ENCODE assay signal across 7 mouse cellular contexts in genomic region chr11:98925868-98926311, GRCm38 (mm10). TPM values are rescaled to one million over a fixed set of nuclear protein-coding genes. Genes with fewer than 3 reads are reported as not detected.
A peak's percentile ranks its signal among the peaks of the same experiment; 100 is the strongest.
DNase-seq lines count a peak whose midpoint lies in the region; ATAC-seq and TF ChIP-seq lines count a peak whose summit lies in the region.

No protein-coding gene starts in this region.

- peak overlapping the region; percentile 94 for H3K27ac ChIP-seq in embryonic facial prominence, embryonic 15.5 days (replicated peaks)
- peak overlapping the region; percentile 57 for H3K27ac ChIP-seq in intestine, postnatal 0 days (ENCODE audit: low read depth, low read length)
- peak overlapping the region; percentile 45 for H3K27ac ChIP-seq in midbrain, embryonic 14.5 days (replicated peaks; ENCODE audit: low read depth, low read length)
- H3K27ac ChIP-seq in left cerebral cortex, adult 2 months, result no peak overlapping the region

- no peak for TF ChIP-seq CTCF in intestine, postnatal 0 days (IDR thresholded peaks at IDR 0.05; ENCODE audit: low read depth)
- no peak for TF ChIP-seq CTCF in left cerebral cortex, adult 2 months (IDR thresholded peaks at IDR 0.05)

- H3K36me3 ChIP-seq in embryonic facial prominence, embryonic 15.5 days, result no peaks in the 10 kb centered on the region
- H3K36me3 ChIP-seq in intestine, postnatal 0 days (ENCODE audit: control insufficient read depth, insufficient read depth), result no peaks in the 10 kb centered on the region
- H3K36me3 ChIP-seq in midbrain, embryonic 14.5 days (ENCODE audit: control insufficient read depth, insufficient read depth, low read length), result no peaks in the 10 kb centered on the region

- H3K9me3 ChIP-seq in embryonic facial prominence, embryonic 15.5 days (replicated peaks), result no peaks in the 10 kb centered on the region
- H3K9me3 ChIP-seq in intestine, postnatal 0 days (ENCODE audit: control insufficient read depth), result no peaks in the 10 kb centered on the region
- no peaks in the 10 kb centered on the region for H3K9me3 ChIP-seq in midbrain, embryonic 14.5 days (ENCODE audit: control insufficient read depth, low read length)

- H3K4me3 ChIP-seq in embryonic facial prominence, embryonic 15.5 days (replicated peaks), result peak overlapping the region; percentile 18
- no peak overlapping the region for H3K4me3 ChIP-seq in intestine, postnatal 0 days (ENCODE audit: low read depth, low read length)
- H3K4me3 ChIP-seq in midbrain, embryonic 14.5 days (replicated peaks; ENCODE audit: low read depth, low read length), result no peak overlapping the region
- no peak overlapping the region for H3K4me3 ChIP-seq in left cerebral cortex, adult 2 months

- WGBS in embryonic facial prominence, embryonic 15.5 days, result 4% methylated on average over 12 of the region's 12 CpGs
- WGBS in intestine, postnatal 0 days, result 13% methylated on average over 12 of the region's 12 CpGs
- WGBS in midbrain, embryonic 14.5 days, result 11% methylated on average over 12 of the region's 12 CpGs

- H3K9ac ChIP-seq in embryonic facial prominence, embryonic 15.5 days, result no peak overlapping the region
- no peak overlapping the region for H3K9ac ChIP-seq in intestine, postnatal 0 days (ENCODE audit: low read depth, low read length)
- H3K9ac ChIP-seq in midbrain, embryonic 14.5 days (replicated peaks; ENCODE audit: low read length), result no peak overlapping the region; the same call in 1 of the 2 replicates

- intact Hi-C loops in left cerebral cortex, adult 2 months (cut with DNase I), result loop anchor here (5.0 kb wide), 1 partner anchor 196 kb away; no protein-coding TSS in a partner anchor

- peaks cover 93% of the 10 kb centered on the region for H3K4me1 ChIP-seq in embryonic facial prominence, embryonic 15.5 days
- H3K4me1 ChIP-seq in intestine, postnatal 0 days (replicated peaks; ENCODE audit: control insufficient read depth, insufficient read depth, low read length), result peaks cover 29% of the 10 kb centered on the region
- H3K4me1 ChIP-seq in midbrain, embryonic 14.5 days (ENCODE audit: control insufficient read depth, insufficient read depth, low read length), result peaks cover 53% of the 10 kb centered on the region

- no peaks in the 10 kb centered on the region for H3K27me3 ChIP-seq in embryonic facial prominence, embryonic 15.5 days
- H3K27me3 ChIP-seq in intestine, postnatal 0 days (replicated peaks; ENCODE audit: control insufficient read depth, insufficient read depth, low read length), result no peaks in the 10 kb centered on the region
- H3K27me3 ChIP-seq in midbrain, embryonic 14.5 days (ENCODE audit: control insufficient read depth, insufficient read depth, low read length), result no peaks in the 10 kb centered on the region

- peak overlapping the region; percentile 36 for H3K4me2 ChIP-seq in embryonic facial prominence, embryonic 15.5 days (replicated peaks)
- H3K4me2 ChIP-seq in intestine, postnatal 0 days (replicated peaks; ENCODE audit: low read depth), result peak overlapping the region; percentile 37
- peak overlapping the region; percentile 20; the same call in 1 of the 2 replicates for H3K4me2 ChIP-seq in midbrain, embryonic 14.5 days (ENCODE audit: low read length)

- peak; percentile 35 for ATAC-seq in embryonic facial prominence, embryonic 15.5 days (ENCODE audit: insufficient number of reproducible peaks, low FRiP score, low TSS enrichment, low read depth)
- peak; percentile 26 for ATAC-seq in intestine, postnatal 0 days
- peak; percentile 28; the same call in 1 of the 2 replicates for ATAC-seq in midbrain, embryonic 14.5 days (ENCODE audit: low FRiP score, low TSS enrichment)

- DNase-seq in thymus, postnatal 4 days, result peak; percentile 52
- no peak for DNase-seq in thymus, postnatal 36 days
- peak; percentile 77 for DNase-seq in midbrain, embryonic 14.5 days
- DNase-seq in urinary bladder, postnatal 10 days (ENCODE audit: low spot score), result no peak
- no peak for DNase-seq in left cerebral cortex, adult 2 months (ENCODE audit: extremely low spot score in 1 of 2, low spot score in 2 of 2)

RNA-seq across cellular contexts. Expression of gene Rara, which starts 1.7 kb away (rescaled TPM):
- 50.0 and 53.5 TPM in 2 replicates for polyA plus RNA-seq in embryonic facial prominence, embryonic 15.5 days (2015; fragmentation: Nextera tagmentation; extraction: Ambion mirVana)
- polyA plus RNA-seq in intestine, postnatal 0 days (2015; fragmentation: Nextera tagmentation; extraction: Ambion mirVana), result 22.2 and 22.4 TPM in 2 replicates
- polyA plus RNA-seq in midbrain, embryonic 14.5 days (2014; fragmentation: Nextera tagmentation; extraction: Ambion mirVana), result 8.8 and 11.0 TPM in 2 replicates
- total RNA-seq in left cerebral cortex, adult 2 months (2021), result 10 to 100 TPM; 14.0 to 18.7 TPM

RNA-seq across cellular contexts. Expression of gene Cdc6, which starts 18.3 kb away (rescaled TPM):
- 22.6 and 22.7 TPM in 2 replicates for polyA plus RNA-seq in embryonic facial prominence, embryonic 15.5 days (2015; fragmentation: Nextera tagmentation; extraction: Ambion mirVana)
- 4.0 and 4.5 TPM in 2 replicates for polyA plus RNA-seq in intestine, postnatal 0 days (2015; fragmentation: Nextera tagmentation; extraction: Ambion mirVana)
- polyA plus RNA-seq in midbrain, embryonic 14.5 days (2014; fragmentation: Nextera tagmentation; extraction: Ambion mirVana), result 2.5 and 5.6 TPM in 2 replicates
- under 1 TPM; 0.35 to 0.36 TPM for total RNA-seq in left cerebral cortex, adult 2 months (2021)

RNA-seq across cellular contexts. Expression of gene Gjd3, which starts 56.9 kb away (rescaled TPM):
- 0.96 and 1.1 TPM in 2 replicates for polyA plus RNA-seq in embryonic facial prominence, embryonic 15.5 days (2015; fragmentation: Nextera tagmentation; extraction: Ambion mirVana)
- 0.61 and 0.80 TPM in 2 replicates for polyA plus RNA-seq in intestine, postnatal 0 days (2015; fragmentation: Nextera tagmentation; extraction: Ambion mirVana)
- 0.70 and 2.0 TPM in 2 replicates for polyA plus RNA-seq in midbrain, embryonic 14.5 days (2014; fragmentation: Nextera tagmentation; extraction: Ambion mirVana)
- 1 to 10 TPM; 1.4 to 3.2 TPM for total RNA-seq in left cerebral cortex, adult 2 months (2021)

Comparison
In these comparisons a context has a peak if more than half of its experiments do, and no peak if none do; other contexts are left out.
1. DNase-seq: peak in thymus, postnatal 4 days (single experiment) and midbrain, embryonic 14.5 days (single experiment); none in thymus, postnatal 36 days (0 of 2), urinary bladder, postnatal 10 days (single experiment) and left cerebral cortex, adult 2 months (0 of 2).
2. Peak in every context shown above with its lines, with median percentiles within 50 percentile points of each other: ATAC-seq and H3K4me2 ChIP-seq.